Comparison of ENCODE assay signal across 8 mouse cellular contexts in genomic region chr2:32845572-32846100, GRCm38 (mm10). TPM values are rescaled to one million over a fixed set of nuclear protein-coding genes. Genes with fewer than 3 reads are reported as not detected.
DNase-seq lines count a peak whose midpoint lies in the region; ATAC-seq and TF ChIP-seq lines count a peak whose summit lies in the region.

No protein-coding gene starts in this region.

- H3K4me1 ChIP-seq in cerebellum, adult 2 months (ENCODE audit: control insufficient read depth, insufficient read depth, low read length), result peaks cover 14% of the 10 kb centered on the region
- H3K4me1 ChIP-seq in liver, embryonic 12.5 days, result peaks cover 26% of the 10 kb centered on the region

- ATAC-seq in liver, embryonic 12.5 days, result no peak
- no peak for ATAC-seq in megakaryocyte progenitor cell, adult 5-6 weeks (replicated peaks; ENCODE audit: poor library complexity)

- peak overlapping the region; percentile 98 for H3K27ac ChIP-seq in cerebellum, adult 2 months (ENCODE audit: insufficient read depth, low read length)
- no peak overlapping the region for H3K27ac ChIP-seq in liver, embryonic 12.5 days

- H3K9me3 ChIP-seq in liver, embryonic 12.5 days (replicated peaks), result no peaks in the 10 kb centered on the region

- H3K27me3 ChIP-seq in cerebellum, adult 2 months (ENCODE audit: control insufficient read depth, insufficient read depth, low read length), result no peaks in the 10 kb centered on the region
- peaks cover 7% of the 10 kb centered on the region; the same call in 1 of the 2 replicates for H3K27me3 ChIP-seq in liver, embryonic 12.5 days (replicated peaks)

- no peak for TF ChIP-seq CTCF in cerebellum, adult 2 months (IDR thresholded peaks at IDR 0.05; ENCODE audit: borderline replicate concordance, insufficient read depth, low read depth, low read length)

- 2% methylated on average over 12 of the region's 12 CpGs for WGBS in cerebellum, adult 2 months
- WGBS in liver, embryonic 12.5 days (ENCODE audit: insufficient replicate concordance), result 8% methylated on average over 12 of the region's 12 CpGs

- H3K9ac ChIP-seq in liver, embryonic 12.5 days, result peak overlapping the region; percentile 75; the same call in 1 of the 2 replicates

- peak in 1 of 2 experiments; percentile 14 for DNase-seq in cerebellum, adult 2 months
- DNase-seq in cerebellum, adult 9-10 months, result no peak
- DNase-seq in retina, postnatal 1 day, result peak; percentile 12
- no peak for DNase-seq in retina, embryonic 14.5 days (ENCODE audit: low spot score)
- no peak for DNase-seq in right cerebral cortex, postnatal 25 days
- no peak for DNase-seq in frontal cortex, adult 2 months (ENCODE audit: extremely low spot score in 1 of 2, low spot score in 1 of 2)

- H3K36me3 ChIP-seq in liver, embryonic 12.5 days, result no peaks in the 10 kb centered on the region

- H3K4me3 ChIP-seq in cerebellum, adult 2 months (replicated peaks; ENCODE audit: insufficient read depth, low read depth, low read length), result peak overlapping the region; percentile 97
- H3K4me3 ChIP-seq in liver, embryonic 12.5 days, result peak overlapping the region; percentile 75

- no peak for TF ChIP-seq POLR2A in cerebellum, adult 2 months (IDR thresholded peaks at IDR 0.05; ENCODE audit: borderline replicate concordance, insufficient read depth, low read length)

- H3K4me2 ChIP-seq in liver, embryonic 12.5 days, result peak overlapping the region; percentile 98

RNA-seq across cellular contexts. Expression of gene Stxbp1, which starts 1.4 kb away (rescaled TPM):
- 889 and 932 TPM in 2 replicates for polyA plus RNA-seq in cerebellum, adult 2 months (2012; rRNA removed)
- 5.8 and 5.9 TPM in 2 replicates for polyA plus RNA-seq in liver, embryonic 12.5 days (2016; fragmentation: Nextera tagmentation; extraction: Ambion mirVana)
- polyA plus RNA-seq in frontal cortex, adult 2 months (2012; rRNA removed), result 666 and 673 TPM in 2 replicates
- total RNA-seq in megakaryocyte progenitor cell, adult 5-6 weeks (2015), result 2.9 and 4.7 TPM in 2 replicates
- 1.6 and 3.7 TPM in 2 replicates for total RNA-seq in megakaryocyte progenitor cell, adult 5-6 weeks (2017)

RNA-seq across cellular contexts. Expression of gene Fam129b, which starts 30.3 kb away (rescaled TPM):
- polyA plus RNA-seq in cerebellum, adult 2 months (2012; rRNA removed), result 23.9 and 24.5 TPM in 2 replicates
- 11.9 and 12.4 TPM in 2 replicates for polyA plus RNA-seq in liver, embryonic 12.5 days (2016; fragmentation: Nextera tagmentation; extraction: Ambion mirVana)
- polyA plus RNA-seq in frontal cortex, adult 2 months (2012; rRNA removed), result 28.3 and 30.0 TPM in 2 replicates
- total RNA-seq in megakaryocyte progenitor cell, adult 5-6 weeks (2015), result 3.3 and 3.5 TPM in 2 replicates
- total RNA-seq in megakaryocyte progenitor cell, adult 5-6 weeks (2017), result 6.5 and 6.8 TPM in 2 replicates

Comparison
In these comparisons a context has a peak if more than half of its experiments do, and no peak if none do; other contexts are left out.
1. RNA of gene Stxbp1, which starts 1.4 kb away (polyA plus RNA-seq): 889 to 932 TPM in cerebellum, adult 2 months and 666 to 673 TPM in frontal cortex, adult 2 months; 5.8 to 5.9 TPM in liver, embryonic 12.5 days; every median in the first group is over 10 times any median in the second.